Mouse (Mus musculus) midbrain, embryonic 12.5 days (tissue): ENCODE results near the gene Zbp1. TPM values are rescaled to one million over a fixed set of nuclear protein-coding genes. Genes with fewer than 3 reads are reported as not detected.

Experiments used
- ATAC-seq: fragments of 200-750 bp; cut with Nextera tagmentation; 2 replicates; pipeline ENCODE4 v1.8.0; 2017; ENCODE audit warnings: low read depth, moderate TSS enrichment, moderate library complexity; ENCODE audit not compliant: low FRiP score
- H3K27ac ChIP-seq: fragments of 300-500 bp; sonication (generic); replicated peaks from 2 replicates; pipeline ENCODE4 v1.5.1; 2016; ENCODE audit warnings: mild to moderate bottlenecking
- H3K27me3 ChIP-seq: fragments of 300-500 bp; sonication (generic); 2 replicates; pipeline ENCODE4 v1.6.1; 2016; ENCODE audit warnings: mild to moderate bottlenecking
- H3K36me3 ChIP-seq: fragments of 300-500 bp; sonication (generic); 2 replicates; pipeline ENCODE4 v1.6.1; 2016
- H3K4me1 ChIP-seq: fragments of 300-500 bp; sonication (generic); 2 replicates; pipeline ENCODE4 v1.6.1; 2016
- H3K4me2 ChIP-seq: fragments of 300-500 bp; sonication (generic); replicated peaks from 2 replicates; pipeline ENCODE4 v1.6.1; 2016; ENCODE audit warnings: mild to moderate bottlenecking, moderate library complexity
- H3K4me3 ChIP-seq: fragments of 300-500 bp; sonication (generic); 2 replicates; pipeline ENCODE4 v1.5.1; 2016; ENCODE audit warnings: mild to moderate bottlenecking
- H3K9ac ChIP-seq: fragments of 300-500 bp; sonication (generic); replicated peaks from 2 replicates; pipeline ENCODE4 v1.6.1; 2016; ENCODE audit warnings: mild to moderate bottlenecking, moderate library complexity
- H3K9me3 ChIP-seq: fragments of 300-500 bp; sonication (generic); 2 replicates; pipeline ENCODE4 v1.6.1; 2016; ENCODE audit warnings: mild to moderate bottlenecking
- WGBS: fragments of 180-500 bp; shearing (Covaris S2); methylation state at CpG from one replicate; pipeline ENCODE4 v1.1.7; 2016; 5-methylcytosine and 5-hydroxymethylcytosine counted together
- polyA plus RNA-seq: library from polyadenylated mRNA; unstranded; fragments of >200 nt; fragmentation: Nextera tagmentation; extraction: Ambion mirVana; gene quantifications from 2 replicates; pipeline ENCODE4 v1.2.1, GENCODE M21; 2016

Zbp1 gene
- polyA plus RNA-seq, 1 experiment from 2014 or later = 0.80 TPM

GRCm38 (mm10) chr2:173225906-173226305, 7.2 kb upstream of the Zbp1 start:
- H3K9me3 ChIP-seq = no peaks in the 10 kb centered on the region
- H3K36me3 ChIP-seq = peaks cover 19% of the 10 kb centered on the region
- no peak overlapping the region for H3K4me2 ChIP-seq
- no peak overlapping the region for H3K4me3 ChIP-seq
- H3K9ac ChIP-seq = no peak overlapping the region
- ATAC-seq = no peak
- no peaks in the 10 kb centered on the region; the same call in 1 of the 2 replicates for H3K4me1 ChIP-seq
- H3K27ac ChIP-seq = no peak overlapping the region
- WGBS = 81% methylated on average over 7 of the region's 7 CpGs
- no peaks in the 10 kb centered on the region for H3K27me3 ChIP-seq

GRCm38 (mm10) chr2:173224832-173225231, 6.1 kb upstream of the Zbp1 start:
- H3K9ac ChIP-seq = no peak overlapping the region
- no peak overlapping the region for H3K4me2 ChIP-seq
- no peak overlapping the region for H3K27ac ChIP-seq
- 65% methylated on average over 7 of the region's 7 CpGs for WGBS
- no peak for ATAC-seq
- no peaks in the 10 kb centered on the region for H3K27me3 ChIP-seq
- H3K4me1 ChIP-seq = no peaks in the 10 kb centered on the region
- H3K36me3 ChIP-seq = peaks cover 17% of the 10 kb centered on the region
- no peaks in the 10 kb centered on the region for H3K9me3 ChIP-seq
- no peak overlapping the region for H3K4me3 ChIP-seq

GRCm38 (mm10) chr2:173224097-173224496, 5.4 kb upstream of the Zbp1 start:
- H3K9ac ChIP-seq = no peak overlapping the region

GRCm38 (mm10) chr2:173223496-173223895, 4.8 kb upstream of the Zbp1 start:
- Histone ChIP-seq H3K27ac (no peak overlapping the region), H3K9ac (no peak overlapping the region), H3K4me3 (no peak overlapping the region), H3K4me2 (no peak overlapping the region), H3K36me3 (peaks cover 11% of the 10 kb centered on the region), H3K27me3 (0 out of 2 replicates have a peak, but pooled peaks cover 4% of the 10 kb centered on the region), H3K9me3 (no peaks in the 10 kb centered on the region), H3K4me1 (no peaks in the 10 kb centered on the region)
- no peak for ATAC-seq
- WGBS = 88% methylated on average over 3 of the region's 3 CpGs

More at GRCm38 (mm10) chr2:173224097-173224496, 5.4 kb upstream of the Zbp1 start:
- Histone ChIP-seq H3K4me2 (no peak overlapping the region), H3K4me3 (no peak overlapping the region), H3K4me1 (no peaks in the 10 kb centered on the region), H3K27me3 (0 out of 2 replicates have a peak, but pooled peaks cover 4% of the 10 kb centered on the region), H3K36me3 (peaks cover 17% of the 10 kb centered on the region), H3K27ac (no peak overlapping the region), H3K9me3 (no peaks in the 10 kb centered on the region)
- no peak for ATAC-seq
- 83% methylated on average over 3 of the region's 3 CpGs for WGBS

GRCm38 (mm10) chr2:173220754-173221153, 2.0 kb upstream of the Zbp1 start:
- Histone ChIP-seq H3K4me3 (no peak overlapping the region), H3K9ac (no peak overlapping the region), H3K4me1 (no peaks in the 10 kb centered on the region), H3K9me3 (no peaks in the 10 kb centered on the region), H3K4me2 (no peak overlapping the region), H3K36me3 (no peaks in the 10 kb centered on the region), H3K27ac (no peak overlapping the region), H3K27me3 (0 out of 2 replicates have a peak, but pooled peaks cover 4% of the 10 kb centered on the region)
- no peak for ATAC-seq
- WGBS = 95% methylated on average over 9 of the region's 9 CpGs

- peak; percentile 52; the same call in 1 of the 2 replicates for ATAC-seq
- Histone ChIP-seq H3K27me3 (0 out of 2 replicates have a peak, but pooled peaks cover 4% of the 10 kb centered on the region), H3K9me3 (no peaks in the 10 kb centered on the region), H3K36me3 (no peaks in the 10 kb centered on the region), H3K4me3 (no peak overlapping the region), H3K27ac (no peak overlapping the region), H3K9ac (no peak overlapping the region), H3K4me1 (no peaks in the 10 kb centered on the region), H3K4me2 (no peak overlapping the region)
- 51% methylated on average over 10 of the region's 10 CpGs for WGBS
These were observed 682 bp upstream of the Zbp1 start for GRCm38 (mm10) chr2:173219256-173219954.

GRCm38 (mm10) chr2:173217763-173218258, 912 bp downstream of the Zbp1 start:
- no peaks in the 10 kb centered on the region for H3K9me3 ChIP-seq
- H3K27ac ChIP-seq = no peak overlapping the region
- no peak overlapping the region for H3K4me3 ChIP-seq
- no peaks in the 10 kb centered on the region for H3K36me3 ChIP-seq
- H3K9ac ChIP-seq = no peak overlapping the region
- no peak overlapping the region for H3K4me2 ChIP-seq
- no peak for ATAC-seq
- 0 out of 2 replicates have a peak, but pooled peaks cover 4% of the 10 kb centered on the region for H3K27me3 ChIP-seq
- 93% methylated on average over 5 of the region's 5 CpGs for WGBS
- no peaks in the 10 kb centered on the region for H3K4me1 ChIP-seq

- H3K4me3 ChIP-seq = no peak overlapping the region
- 0 out of 2 replicates have a peak, but pooled peaks cover 4% of the 10 kb centered on the region for H3K27me3 ChIP-seq
- no peaks in the 10 kb centered on the region for H3K36me3 ChIP-seq
- H3K4me2 ChIP-seq = no peak overlapping the region
- H3K4me1 ChIP-seq = no peaks in the 10 kb centered on the region
- H3K27ac ChIP-seq = no peak overlapping the region
- no peaks in the 10 kb centered on the region for H3K9me3 ChIP-seq
- ATAC-seq = no peak
- no peak overlapping the region for H3K9ac ChIP-seq
- 79% methylated on average over 3 of the region's 3 CpGs for WGBS
These were observed 1.5 kb downstream of the Zbp1 start for GRCm38 (mm10) chr2:173217246-173217645.

- H3K36me3 ChIP-seq = no peaks in the 10 kb centered on the region
- H3K27ac ChIP-seq = no peak overlapping the region
- no peaks in the 10 kb centered on the region for H3K9me3 ChIP-seq
- H3K4me1 ChIP-seq = no peaks in the 10 kb centered on the region
- H3K4me2 ChIP-seq = no peak overlapping the region
- H3K27me3 ChIP-seq = 0 out of 2 replicates have a peak, but pooled peaks cover 4% of the 10 kb centered on the region
- no peak overlapping the region for H3K9ac ChIP-seq
- H3K4me3 ChIP-seq = no peak overlapping the region
- no peak for ATAC-seq
- WGBS = 88% methylated on average over 7 of the region's 7 CpGs
These were observed 1.9 kb downstream of the Zbp1 start for GRCm38 (mm10) chr2:173216840-173217239.

GRCm38 (mm10) chr2:173212227-173212626, 6.5 kb downstream of the Zbp1 start:
- Histone ChIP-seq H3K27me3 (no peaks in the 10 kb centered on the region), H3K9me3 (no peaks in the 10 kb centered on the region), H3K9ac (no peak overlapping the region), H3K4me1 (no peaks in the 10 kb centered on the region), H3K36me3 (no peaks in the 10 kb centered on the region), H3K27ac (no peak overlapping the region), H3K4me2 (no peak overlapping the region), H3K4me3 (no peak overlapping the region)
- ATAC-seq = no peak
- 78% methylated on average over 4 of the region's 4 CpGs for WGBS

GRCm38 (mm10) chr2:173209091-173209815, 9.5 kb downstream of the Zbp1 start:
- WGBS = 90% methylated on average over 7 of the region's 7 CpGs

GRCm38 (mm10) chr2:173207051-173207450, 11.7 kb downstream of the Zbp1 start:
- no peak overlapping the region for H3K27ac ChIP-seq
- H3K4me2 ChIP-seq = no peak overlapping the region
- 94% methylated on average over 3 of the region's 3 CpGs for WGBS
- no peaks in the 10 kb centered on the region for H3K27me3 ChIP-seq
- H3K4me3 ChIP-seq = no peak overlapping the region
- no peak for ATAC-seq
- H3K36me3 ChIP-seq = no peaks in the 10 kb centered on the region
- H3K9me3 ChIP-seq = no peaks in the 10 kb centered on the region
- no peak overlapping the region for H3K9ac ChIP-seq
- no peaks in the 10 kb centered on the region for H3K4me1 ChIP-seq

More at GRCm38 (mm10) chr2:173209091-173209815, 9.5 kb downstream of the Zbp1 start:
- H3K27me3 ChIP-seq = no peaks in the 10 kb centered on the region
- no peak overlapping the region for H3K9ac ChIP-seq
- no peaks in the 10 kb centered on the region for H3K36me3 ChIP-seq
- H3K4me1 ChIP-seq = no peaks in the 10 kb centered on the region
- no peaks in the 10 kb centered on the region for H3K9me3 ChIP-seq
- no peak overlapping the region for H3K4me3 ChIP-seq
- ATAC-seq = no peak
- H3K4me2 ChIP-seq = no peak overlapping the region
- H3K27ac ChIP-seq = no peak overlapping the region
